Mouse (Mus musculus) myocyte (in vitro differentiated cells): ENCODE measurements at regions not wholly inside any gene's neighbourhood (a gene's known extent, or its start where the extent isn't known, plus 50 kb on each side); places are given as distances from the start of the nearest gene placed in this dataset.

Experiments used
- H3K27me3 ChIP-seq: one replicate; pipeline ENCODE4 v1.6.1; 2011; ENCODE audit not compliant: control insufficient read depth, insufficient read depth, insufficient read length
- H3K36me3 ChIP-seq: one replicate; pipeline ENCODE4 v1.6.1; 2011; ENCODE audit not compliant: control insufficient read depth, insufficient read depth
- H3K4me2 ChIP-seq: one replicate; pipeline ENCODE4 v1.6.1; 2011; ENCODE audit warnings: low read depth, control low read depth
- H3K4me3 ChIP-seq: one replicate; pipeline ENCODE4 v1.5.1; 2011; ENCODE audit warnings: mild to moderate bottlenecking, control low read depth, moderate library complexity
- H3K79me2 ChIP-seq: one replicate; pipeline ENCODE4 v1.6.1; 2011; ENCODE audit not compliant: control insufficient read depth, insufficient read depth
- H3ac ChIP-seq: one replicate; pipeline ENCODE4 v1.6.1; 2011; ENCODE audit not compliant: control insufficient read depth, insufficient read length
- CEBPB ChIP-seq: IDR thresholded peaks from 2 replicates; pipeline ENCODE4 v1.6.1; 2011; ENCODE audit warnings: mild to moderate bottlenecking, moderate library complexity; ENCODE audit not compliant: poor library complexity, insufficient read depth, severe bottlenecking
- E2F4 ChIP-seq: IDR thresholded peaks from one replicate; pipeline ENCODE4 v1.6.1; 2011; ENCODE audit warnings: mild to moderate bottlenecking, control low read depth, moderate library complexity; ENCODE audit not compliant: insufficient read depth
- MAX ChIP-seq: IDR thresholded peaks from one replicate; pipeline ENCODE4 v1.6.1; 2011; ENCODE audit warnings: low read depth, mild to moderate bottlenecking, control low read depth
- MYOD1 ChIP-seq, 3 experiments: IDR thresholded peaks; one replicate each; pipeline ENCODE4 v1.6.1; 2011; ENCODE audit warnings: control low read depth in 2 of 3, low read depth in 2 of 3, mild to moderate bottlenecking in 2 of 3, moderate library complexity in 1 of 3; ENCODE audit not compliant: insufficient read length in 2 of 3, control insufficient read depth in 1 of 3
- MYOG ChIP-seq, 3 experiments: IDR thresholded peaks; one replicate each; pipeline ENCODE4 v1.6.1; 2011; ENCODE audit warnings: control low read depth in 2 of 3, low read depth in 2 of 3, mild to moderate bottlenecking in 2 of 3; ENCODE audit not compliant: insufficient read length in 2 of 3, control insufficient read depth in 1 of 3, insufficient read depth in 1 of 3
- POLR2A ChIP-seq: IDR thresholded peaks from one replicate; pipeline ENCODE4 v1.6.1; 2011; ENCODE audit warnings: low read depth, mild to moderate bottlenecking, control low read depth, moderate library complexity; ENCODE audit not compliant: insufficient read length
- POLR2AphosphoS2 ChIP-seq: IDR thresholded peaks from one replicate; pipeline ENCODE4 v1.6.1; 2011; ENCODE audit warnings: low read depth, control low read depth; ENCODE audit not compliant: insufficient read length
- REST ChIP-seq: IDR thresholded peaks from one replicate; pipeline ENCODE4 v1.6.1; 2011; ENCODE audit warnings: mild to moderate bottlenecking, control low read depth, moderate library complexity; ENCODE audit not compliant: insufficient read depth, insufficient read length
- SRF ChIP-seq: IDR thresholded peaks from one replicate; pipeline ENCODE4 v1.6.1; 2011; ENCODE audit warnings: low read depth; ENCODE audit not compliant: control insufficient read depth, insufficient read length
- TCF12 ChIP-seq: IDR thresholded peaks from one replicate; pipeline ENCODE4 v1.6.1; 2011; ENCODE audit warnings: mild to moderate bottlenecking, control low read depth; ENCODE audit not compliant: poor library complexity, insufficient read depth, severe bottlenecking
- TCF3 ChIP-seq: IDR thresholded peaks from one replicate; pipeline ENCODE4 v1.6.1; 2011; ENCODE audit warnings: low read depth, control low read depth; ENCODE audit not compliant: insufficient read length
- USF1 ChIP-seq: IDR thresholded peaks from one replicate; pipeline ENCODE4 v1.6.1; 2011; ENCODE audit warnings: low read depth, mild to moderate bottlenecking, control low read depth, moderate library complexity

- no peak overlapping the region for H3ac ChIP-seq
- H3K36me3 ChIP-seq: no peaks in the 10 kb centered on the region
- no peaks in the 10 kb centered on the region for H3K79me2 ChIP-seq
- TF ChIP-seq REST (no peak), CEBPB (no peak), TCF3 (no peak), MYOG (IDR thresholded peaks at IDR 0.05; ENCODE audit: control insufficient read depth in 1 of 3, insufficient read depth in 1 of 3, insufficient read length in 2 of 3, low read depth in 2 of 3) (no peak), POLR2A (no peak), MYOD1 (IDR thresholded peaks at IDR 0.05; ENCODE audit: control insufficient read depth in 1 of 3, insufficient read length in 2 of 3, low read depth in 2 of 3) (no peak), POLR2AphosphoS2 (no peak), USF1 (no peak)
- no peak overlapping the region for H3K4me2 ChIP-seq
- H3K4me3 ChIP-seq: no peak overlapping the region
- H3K27me3 ChIP-seq: no peaks in the 10 kb centered on the region
Observed at GRCm38 (mm10) chr1:185754486-185755290, 300.0 kb downstream of the Slc30a10 start.

GRCm38 (mm10) chr1:185757376-185757775 lies 302.7 kb downstream of the Slc30a10 start:
- no peaks in the 10 kb centered on the region for H3K27me3 ChIP-seq
- no peaks in the 10 kb centered on the region for H3K79me2 ChIP-seq
- H3K4me3 ChIP-seq: no peak overlapping the region
- no peak overlapping the region for H3ac ChIP-seq
- no peak overlapping the region for H3K4me2 ChIP-seq
- no peaks in the 10 kb centered on the region for H3K36me3 ChIP-seq
- TF ChIP-seq TCF3: no peak
- TF ChIP-seq SRF: no peak
- no peak for TF ChIP-seq USF1
- no peak for TF ChIP-seq MYOD1 (IDR thresholded peaks at IDR 0.05; ENCODE audit: control insufficient read depth in 1 of 3, insufficient read length in 2 of 3, low read depth in 2 of 3)
- TF ChIP-seq MYOG (IDR thresholded peaks at IDR 0.05; ENCODE audit: control insufficient read depth in 1 of 3, insufficient read depth in 1 of 3, insufficient read length in 2 of 3, low read depth in 2 of 3): no peak
- TF ChIP-seq POLR2A: no peak
- TF ChIP-seq POLR2AphosphoS2: no peak
- TF ChIP-seq E2F4: no peak
- TF ChIP-seq MAX: no peak
- no peak for TF ChIP-seq TCF12
- no peak for TF ChIP-seq CEBPB
- TF ChIP-seq REST: no peak

- no peak overlapping the region for H3ac ChIP-seq
- peaks cover 4% of the 10 kb centered on the region for H3K27me3 ChIP-seq
- no peak overlapping the region for H3K4me3 ChIP-seq
- H3K4me2 ChIP-seq: no peak overlapping the region
- H3K79me2 ChIP-seq: no peaks in the 10 kb centered on the region
- no peaks in the 10 kb centered on the region for H3K36me3 ChIP-seq
- TF ChIP-seq TCF3: no peak
- no peak for TF ChIP-seq E2F4
- TF ChIP-seq POLR2AphosphoS2: no peak
- no peak for TF ChIP-seq MYOG (IDR thresholded peaks at IDR 0.05; ENCODE audit: control insufficient read depth in 1 of 3, insufficient read depth in 1 of 3, insufficient read length in 2 of 3, low read depth in 2 of 3)
- TF ChIP-seq REST: no peak
- TF ChIP-seq USF1: no peak
- no peak for TF ChIP-seq CEBPB
- TF ChIP-seq TCF12: no peak
- no peak for TF ChIP-seq SRF
- no peak for TF ChIP-seq MYOD1 (IDR thresholded peaks at IDR 0.05; ENCODE audit: control insufficient read depth in 1 of 3, insufficient read length in 2 of 3, low read depth in 2 of 3)
- no peak for TF ChIP-seq POLR2A
Observed at GRCm38 (mm10) chr1:185774202-185774601, 319.6 kb downstream of the Slc30a10 start.

GRCm38 (mm10) chr1:185779604-185780003 lies 325.0 kb downstream of the Slc30a10 start:
- Histone ChIP-seq H3K4me2 (no peak overlapping the region), H3K27me3 (peaks cover 3% of the 10 kb centered on the region), H3K79me2 (no peaks in the 10 kb centered on the region), H3ac (no peak overlapping the region), H3K36me3 (no peaks in the 10 kb centered on the region), H3K4me3 (no peak overlapping the region)
- no peak for TF ChIP-seq MYOG (IDR thresholded peaks at IDR 0.05; ENCODE audit: control insufficient read depth in 1 of 3, insufficient read depth in 1 of 3, insufficient read length in 2 of 3, low read depth in 2 of 3)
- no peak for TF ChIP-seq POLR2A
- TF ChIP-seq TCF3: no peak
- no peak for TF ChIP-seq USF1
- no peak for TF ChIP-seq POLR2AphosphoS2
- no peak for TF ChIP-seq MAX
- no peak for TF ChIP-seq TCF12
- TF ChIP-seq E2F4: no peak
- TF ChIP-seq REST: no peak
- no peak for TF ChIP-seq MYOD1 (IDR thresholded peaks at IDR 0.05; ENCODE audit: control insufficient read depth in 1 of 3, insufficient read length in 2 of 3, low read depth in 2 of 3)
- no peak for TF ChIP-seq CEBPB
- no peak for TF ChIP-seq SRF
